Mouse (Mus musculus) hindbrain, embryonic 11.5 days (tissue): Measurements from ENCODE around the gene Basp1. TPM values are rescaled to one million over a fixed set of nuclear protein-coding genes. Genes with fewer than 3 reads are reported as not detected.

Experiments used
- ATAC-seq: fragments of 200-750 bp; cut with Nextera tagmentation; 2 replicates; pipeline ENCODE4 v1.8.0; 2017; ENCODE audit warnings: mild to moderate bottlenecking, moderate TSS enrichment, moderate library complexity; ENCODE audit not compliant: low FRiP score
- DNase-seq: peaks from one replicate; pipeline ENCODE4 v3.0.0-alpha.2; 2015; ENCODE audit warnings: low spot score
- H3K27ac ChIP-seq: fragments of 300-500 bp; sonication (generic); 2 replicates; pipeline ENCODE4 v1.5.1; 2014; ENCODE audit warnings: mild to moderate bottlenecking, low read depth, low read length
- H3K27me3 ChIP-seq: fragments of 300-500 bp; sonication (generic); 2 replicates; pipeline ENCODE4 v1.6.1; 2014; ENCODE audit warnings: mild to moderate bottlenecking, low read length, moderate library complexity, mixed read lengths; ENCODE audit not compliant: control insufficient read depth, insufficient read depth
- H3K36me3 ChIP-seq: fragments of 300-500 bp; sonication (generic); 2 replicates; pipeline ENCODE4 v1.6.1; 2014; ENCODE audit warnings: mild to moderate bottlenecking, low read length, moderate library complexity, mixed read lengths; ENCODE audit not compliant: control insufficient read depth, insufficient read depth
- H3K4me1 ChIP-seq: fragments of 300-500 bp; sonication (generic); replicated peaks from 2 replicates; pipeline ENCODE4 v1.6.1; 2014; ENCODE audit warnings: low read length, mixed read lengths; ENCODE audit not compliant: control insufficient read depth, insufficient read depth
- H3K4me2 ChIP-seq: fragments of 300-500 bp; sonication (generic); replicated peaks from 2 replicates; pipeline ENCODE4 v1.6.1; 2014; ENCODE audit warnings: mild to moderate bottlenecking, low read depth, low read length
- H3K4me3 ChIP-seq: fragments of 300-500 bp; sonication (generic); 2 replicates; pipeline ENCODE4 v1.5.1; 2014; ENCODE audit warnings: low read depth, low read length
- H3K9ac ChIP-seq: fragments of 300-500 bp; sonication (generic); 2 replicates; pipeline ENCODE4 v1.6.1; 2014; ENCODE audit warnings: low read depth, low read length
- H3K9me3 ChIP-seq: fragments of 300-500 bp; sonication (generic); 2 replicates; pipeline ENCODE4 v1.6.1; 2016; ENCODE audit warnings: low read length; ENCODE audit not compliant: control insufficient read depth
- WGBS: fragments of 180-500 bp; shearing (Covaris S2); extraction: QIAGEN DNeasy Blood & Tissue Kit; methylation state at CpG from one replicate; pipeline ENCODE4 v1.1.7; 2014; 5-methylcytosine and 5-hydroxymethylcytosine counted together
- polyA plus RNA-seq: library from polyadenylated mRNA; unstranded; fragments of >200 nt; fragmentation: Nextera tagmentation; extraction: Ambion mirVana; gene quantifications from 2 replicates; pipeline ENCODE4 v1.2.1, GENCODE M21; 2014

The Basp1 gene
- polyA plus RNA-seq, 1 experiment from 2014 or later, result 130 TPM

GRCm38 (mm10) chr15:25412171-25412641 is 1.4 kb downstream of the Basp1 start:
- H3K9ac ChIP-seq, result peak overlapping the region; percentile 99
- peak overlapping the region; percentile 92 for H3K4me3 ChIP-seq
- H3K27me3 ChIP-seq, result no peaks in the 10 kb centered on the region
- peak; percentile 78 for ATAC-seq
- peak; percentile 93 for DNase-seq
- WGBS, result under 1% methylated on average over 25 of the region's 25 CpGs
- no peaks in the 10 kb centered on the region for H3K36me3 ChIP-seq
- H3K4me1 ChIP-seq, result 0 out of 2 replicates have a peak, but pooled peaks cover 3% of the 10 kb centered on the region
- peak overlapping the region; percentile 95 for H3K27ac ChIP-seq
- peak overlapping the region; percentile 51 for H3K4me2 ChIP-seq
- no peaks in the 10 kb centered on the region for H3K9me3 ChIP-seq

- peak; percentile 69 for DNase-seq
- H3K9ac ChIP-seq, result peak overlapping the region; percentile 99
- H3K9me3 ChIP-seq, result no peaks in the 10 kb centered on the region
- H3K4me3 ChIP-seq, result peak overlapping the region; percentile 92
- H3K4me2 ChIP-seq, result peak overlapping the region; percentile 51
- WGBS, result 20% methylated on average over 7 of the region's 7 CpGs
- ATAC-seq, result no peak
- 0 out of 2 replicates have a peak, but pooled peaks cover 3% of the 10 kb centered on the region for H3K4me1 ChIP-seq
- no peaks in the 10 kb centered on the region for H3K27me3 ChIP-seq
- no peaks in the 10 kb centered on the region for H3K36me3 ChIP-seq
- H3K27ac ChIP-seq, result peak overlapping the region; percentile 95
Observed at GRCm38 (mm10) chr15:25411461-25411860, 2.1 kb downstream of the Basp1 start.

- no peaks in the 10 kb centered on the region for H3K9me3 ChIP-seq
- DNase-seq (no peak), ATAC-seq (no peak)
- no peak overlapping the region for H3K4me3 ChIP-seq
- H3K4me2 ChIP-seq, result no peak overlapping the region
- no peak overlapping the region for H3K9ac ChIP-seq
- no peaks in the 10 kb centered on the region for H3K27me3 ChIP-seq
- no peak overlapping the region for H3K27ac ChIP-seq
- H3K4me1 ChIP-seq, result 0 out of 2 replicates have a peak, but pooled peaks cover 3% of the 10 kb centered on the region
- 74% methylated on average over 5 of the region's 5 CpGs for WGBS
- H3K36me3 ChIP-seq, result peaks cover 5% of the 10 kb centered on the region; the same call in 1 of the 2 replicates
Observed at GRCm38 (mm10) chr15:25405926-25406325, 7.6 kb downstream of the Basp1 start.

- Histone ChIP-seq H3K27me3 (no peaks in the 10 kb centered on the region), H3K36me3 (peaks cover 5% of the 10 kb centered on the region; the same call in 1 of the 2 replicates), H3K4me1 (0 out of 2 replicates have a peak, but pooled peaks cover 2% of the 10 kb centered on the region), H3K9me3 (no peaks in the 10 kb centered on the region), H3K27ac (no peak overlapping the region), H3K4me2 (no peak overlapping the region), H3K4me3 (no peak overlapping the region), H3K9ac (no peak overlapping the region)
- DNase-seq (no peak), ATAC-seq (no peak)
- WGBS, result 95% methylated on average over 7 of the region's 7 CpGs
Observed at GRCm38 (mm10) chr15:25403879-25404278, 9.7 kb downstream of the Basp1 start.

- H3K36me3 ChIP-seq, result peaks cover 5% of the 10 kb centered on the region; the same call in 1 of the 2 replicates
- no peaks in the 10 kb centered on the region for H3K4me1 ChIP-seq
- ATAC-seq, result no peak
- DNase-seq, result no peak
- H3K9me3 ChIP-seq, result no peaks in the 10 kb centered on the region
- no peaks in the 10 kb centered on the region for H3K27me3 ChIP-seq
- no peak overlapping the region for H3K4me2 ChIP-seq
- WGBS, result 91% methylated on average over 3 of the region's 3 CpGs
- H3K9ac ChIP-seq, result no peak overlapping the region
- no peak overlapping the region for H3K27ac ChIP-seq
- no peak overlapping the region for H3K4me3 ChIP-seq
Observed at GRCm38 (mm10) chr15:25402001-25402400, 11.6 kb downstream of the Basp1 start.

GRCm38 (mm10) chr15:25400276-25400675 is 13.3 kb downstream of the Basp1 start:
- Histone ChIP-seq H3K27me3 (no peaks in the 10 kb centered on the region), H3K27ac (no peak overlapping the region), H3K4me2 (no peak overlapping the region), H3K9me3 (no peaks in the 10 kb centered on the region), H3K9ac (no peak overlapping the region), H3K4me1 (no peaks in the 10 kb centered on the region), H3K4me3 (no peak overlapping the region), H3K36me3 (peaks cover 5% of the 10 kb centered on the region; the same call in 1 of the 2 replicates)
- DNase-seq, result no peak
- 89% methylated on average over 8 of the region's 8 CpGs for WGBS
- 0 out of 2 replicates have a peak, but pooled peaks have one; percentile 28 for ATAC-seq

- H3K9me3 ChIP-seq, result no peaks in the 10 kb centered on the region
- no peak overlapping the region for H3K9ac ChIP-seq
- no peaks in the 10 kb centered on the region for H3K36me3 ChIP-seq
- DNase-seq (no peak), ATAC-seq (no peak)
- H3K4me1 ChIP-seq, result no peaks in the 10 kb centered on the region
- H3K27me3 ChIP-seq, result no peaks in the 10 kb centered on the region
- H3K4me2 ChIP-seq, result no peak overlapping the region
- H3K27ac ChIP-seq, result no peak overlapping the region
- 76% methylated on average over 9 of the region's 9 CpGs for WGBS
- H3K4me3 ChIP-seq, result no peak overlapping the region
Observed at GRCm38 (mm10) chr15:25395912-25396590, 17.5 kb downstream of the Basp1 start.

GRCm38 (mm10) chr15:25392525-25393099 is 21.0 kb downstream of the Basp1 start:
- DNase-seq (no peak), ATAC-seq (no peak)
- H3K9me3 ChIP-seq, result no peaks in the 10 kb centered on the region
- WGBS, result 92% methylated on average over 4 of the region's 4 CpGs
- H3K27me3 ChIP-seq, result no peaks in the 10 kb centered on the region
- 0 out of 2 replicates have a peak, but pooled peaks cover 3% of the 10 kb centered on the region for H3K4me1 ChIP-seq
- H3K4me3 ChIP-seq, result no peak overlapping the region
- H3K9ac ChIP-seq, result no peak overlapping the region
- no peak overlapping the region for H3K4me2 ChIP-seq
- no peak overlapping the region for H3K27ac ChIP-seq
- no peaks in the 10 kb centered on the region for H3K36me3 ChIP-seq
